Mouse (Mus musculus): ENCODE results near the gene Chkb. TPM values are rescaled to one million over a fixed set of nuclear protein-coding genes. Genes with fewer than 3 reads are reported as not detected.
A peak's percentile ranks its signal among the peaks of the same experiment; 100 is the strongest.

The Chkb gene
- polyA plus RNA-seq, 1 experiment = 45.7 TPM

GRCm38 (mm10) chr15:89459821-89460220, 30.1 kb upstream of the Chkb start:
- Histone ChIP-seq H3K4me1 (ENCODE audit: control insufficient read depth, insufficient read depth, low read length) (peaks cover 2% of the 10 kb centered on the region), H3K27ac (ENCODE audit: insufficient read depth, low read length) (no peak overlapping the region), H3K36me3 (ENCODE audit: control insufficient read depth, insufficient read depth, low read length, poor library complexity, severe bottlenecking) (no peaks in the 10 kb centered on the region), H3K27me3 (ENCODE audit: control insufficient read depth, insufficient read depth, low read length, poor library complexity, severe bottlenecking) (no peaks in the 10 kb centered on the region), H3K9ac (ENCODE audit: low read depth, poor library complexity, severe bottlenecking) (no peak overlapping the region), H3K9me3 (replicated peaks; ENCODE audit: control insufficient read depth, insufficient read depth, low read length, poor library complexity, severe bottlenecking) (no peaks in the 10 kb centered on the region), H3K4me3 (ENCODE audit: low read depth, low read length) (no peak overlapping the region)
- no peak for TF ChIP-seq POLR2A (IDR thresholded peaks at IDR 0.05; ENCODE audit: insufficient read depth, low read length)
- TF ChIP-seq CTCF (IDR thresholded peaks at IDR 0.05; ENCODE audit: low read depth, low read length) = no peak
- no peak for TF ChIP-seq EP300 (IDR thresholded peaks at IDR 0.05; ENCODE audit: insufficient read depth, low read depth, low read length)

- no peaks in the 10 kb centered on the region for H3K36me3 ChIP-seq (ENCODE audit: control insufficient read depth, insufficient read depth, low read length, poor library complexity, severe bottlenecking)
- H3K4me3 ChIP-seq (ENCODE audit: low read depth, low read length) = no peak overlapping the region
- no peak overlapping the region for H3K9ac ChIP-seq (ENCODE audit: low read depth, poor library complexity, severe bottlenecking)
- peaks cover 2% of the 10 kb centered on the region for H3K4me1 ChIP-seq (ENCODE audit: control insufficient read depth, insufficient read depth, low read length)
- no peak for TF ChIP-seq CTCF (IDR thresholded peaks at IDR 0.05; ENCODE audit: low read depth, low read length)
- no peak for TF ChIP-seq POLR2A (IDR thresholded peaks at IDR 0.05; ENCODE audit: insufficient read depth, low read length)
- TF ChIP-seq EP300 (IDR thresholded peaks at IDR 0.05; ENCODE audit: insufficient read depth, low read depth, low read length) = no peak
- H3K27me3 ChIP-seq (ENCODE audit: control insufficient read depth, insufficient read depth, low read length, poor library complexity, severe bottlenecking) = no peaks in the 10 kb centered on the region
- H3K27ac ChIP-seq (ENCODE audit: insufficient read depth, low read length) = no peak overlapping the region
- H3K9me3 ChIP-seq (replicated peaks; ENCODE audit: control insufficient read depth, insufficient read depth, low read length, poor library complexity, severe bottlenecking) = no peaks in the 10 kb centered on the region
Observed at GRCm38 (mm10) chr15:89458942-89459341, 29.2 kb upstream of the Chkb start.

GRCm38 (mm10) chr15:89455642-89456041, 25.9 kb upstream of the Chkb start:
- Histone ChIP-seq H3K36me3 (ENCODE audit: control insufficient read depth, insufficient read depth, low read length, poor library complexity, severe bottlenecking) (no peaks in the 10 kb centered on the region), H3K27me3 (ENCODE audit: control insufficient read depth, insufficient read depth, low read length, poor library complexity, severe bottlenecking) (no peaks in the 10 kb centered on the region), H3K4me3 (ENCODE audit: low read depth, low read length) (no peak overlapping the region), H3K9ac (ENCODE audit: low read depth, poor library complexity, severe bottlenecking) (no peak overlapping the region), H3K9me3 (replicated peaks; ENCODE audit: control insufficient read depth, insufficient read depth, low read length, poor library complexity, severe bottlenecking) (no peaks in the 10 kb centered on the region), H3K27ac (ENCODE audit: insufficient read depth, low read length) (no peak overlapping the region), H3K4me1 (ENCODE audit: control insufficient read depth, insufficient read depth, low read length) (peaks cover 2% of the 10 kb centered on the region)
- TF ChIP-seq CTCF (IDR thresholded peaks at IDR 0.05; ENCODE audit: low read depth, low read length) (no peak), EP300 (IDR thresholded peaks at IDR 0.05; ENCODE audit: insufficient read depth, low read depth, low read length) (no peak)

- Histone ChIP-seq H3K4me1 (ENCODE audit: control insufficient read depth, insufficient read depth, low read length) (peaks cover 2% of the 10 kb centered on the region), H3K9me3 (replicated peaks; ENCODE audit: control insufficient read depth, insufficient read depth, low read length, poor library complexity, severe bottlenecking) (no peaks in the 10 kb centered on the region), H3K27ac (ENCODE audit: insufficient read depth, low read length) (no peak overlapping the region), H3K4me3 (ENCODE audit: low read depth, low read length) (no peak overlapping the region), H3K9ac (ENCODE audit: low read depth, poor library complexity, severe bottlenecking) (no peak overlapping the region), H3K27me3 (ENCODE audit: control insufficient read depth, insufficient read depth, low read length, poor library complexity, severe bottlenecking) (no peaks in the 10 kb centered on the region), H3K36me3 (ENCODE audit: control insufficient read depth, insufficient read depth, low read length, poor library complexity, severe bottlenecking) (no peaks in the 10 kb centered on the region)
- no peak for TF ChIP-seq CTCF (IDR thresholded peaks at IDR 0.05; ENCODE audit: low read depth, low read length)
- no peak for TF ChIP-seq EP300 (IDR thresholded peaks at IDR 0.05; ENCODE audit: insufficient read depth, low read depth, low read length)
- TF ChIP-seq POLR2A (IDR thresholded peaks at IDR 0.05; ENCODE audit: insufficient read depth, low read length) = no peak
Observed at GRCm38 (mm10) chr15:89454857-89455256, 25.1 kb upstream of the Chkb start.

GRCm38 (mm10) chr15:89453865-89454478, 24.3 kb upstream of the Chkb start, which contains the start of gene Mapk8ip2:
TSS of gene Mapk8ip2 (plus strand) at chr15:89453913.
- Histone ChIP-seq H3K9ac (ENCODE audit: low read depth, poor library complexity, severe bottlenecking) (peak within 1 kb of the TSS; percentile 17; the same call in 1 of the 2 replicates), H3K27me3 (ENCODE audit: control insufficient read depth, insufficient read depth, low read length, poor library complexity, severe bottlenecking) (no peaks in the 10 kb centered on the region)

More at GRCm38 (mm10) chr15:89453865-89454478, 24.3 kb upstream of the Chkb start, which contains the start of gene Mapk8ip2:
- Histone ChIP-seq H3K27ac (ENCODE audit: insufficient read depth, low read length) (no peak within 1 kb of the TSS), H3K36me3 (ENCODE audit: control insufficient read depth, insufficient read depth, low read length, poor library complexity, severe bottlenecking) (no peaks in the 10 kb centered on the region), H3K9me3 (replicated peaks; ENCODE audit: control insufficient read depth, insufficient read depth, low read length, poor library complexity, severe bottlenecking) (no peaks in the 10 kb centered on the region), H3K4me3 (ENCODE audit: low read depth, low read length) (peak within 1 kb of the TSS; percentile 89), H3K4me1 (ENCODE audit: control insufficient read depth, insufficient read depth, low read length) (peaks cover 2% of the 10 kb centered on the region)
- TF ChIP-seq CTCF (IDR thresholded peaks at IDR 0.05; ENCODE audit: low read depth, low read length) (no peak), EP300 (IDR thresholded peaks at IDR 0.05; ENCODE audit: insufficient read depth, low read depth, low read length) (no peak), POLR2A (IDR thresholded peaks at IDR 0.05; ENCODE audit: insufficient read depth, low read length) (no peak)

Measured in ES-Bruce4 (cell line).